Mouse (Mus musculus): Measurements from ENCODE around the gene Gm11060. TPM values are rescaled to one million over a fixed set of nuclear protein-coding genes. Genes with fewer than 3 reads are reported as not detected.

The Gm11060 gene
- polyA plus RNA-seq, 1 experiment from 2014 or later = not detected

DNA sequence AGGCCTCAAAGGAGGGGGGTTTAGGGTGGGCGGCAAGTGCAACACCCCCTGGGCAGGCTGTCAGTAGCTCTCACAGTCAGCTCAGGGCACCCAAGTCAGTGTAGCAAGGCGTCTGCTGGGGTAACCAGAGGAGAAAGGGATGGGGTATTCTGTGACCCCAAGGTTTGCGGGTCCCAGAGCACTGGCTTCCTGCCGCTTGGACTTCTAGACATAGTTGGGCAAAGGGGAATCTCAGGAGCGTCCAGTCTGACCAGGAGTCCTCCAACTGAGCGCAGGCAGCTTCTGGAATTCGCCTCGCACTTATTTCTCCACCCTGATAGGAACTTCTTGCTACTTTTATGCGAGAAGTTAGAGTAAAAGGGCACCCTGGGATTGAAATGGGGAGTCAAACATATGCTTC is 32.1 kb downstream of the Gm11060 start:
- H3K36me3 ChIP-seq = no peaks in the 10 kb centered on the region
- peaks cover 40% of the 10 kb centered on the region for H3K4me1 ChIP-seq
- no peak overlapping the region for H3K27ac ChIP-seq
- no peaks in the 10 kb centered on the region for H3K9me3 ChIP-seq (replicated peaks)
- under 1% methylated on average over 9 of the region's 9 CpGs for WGBS
- DNase-seq (ENCODE audit: low spot score) = peak; percentile 47
- H3K27me3 ChIP-seq (ENCODE audit: low read depth, poor library complexity, severe bottlenecking) = peaks cover 98% of the 10 kb centered on the region
- H3K4me3 ChIP-seq = no peak overlapping the region

DNA sequence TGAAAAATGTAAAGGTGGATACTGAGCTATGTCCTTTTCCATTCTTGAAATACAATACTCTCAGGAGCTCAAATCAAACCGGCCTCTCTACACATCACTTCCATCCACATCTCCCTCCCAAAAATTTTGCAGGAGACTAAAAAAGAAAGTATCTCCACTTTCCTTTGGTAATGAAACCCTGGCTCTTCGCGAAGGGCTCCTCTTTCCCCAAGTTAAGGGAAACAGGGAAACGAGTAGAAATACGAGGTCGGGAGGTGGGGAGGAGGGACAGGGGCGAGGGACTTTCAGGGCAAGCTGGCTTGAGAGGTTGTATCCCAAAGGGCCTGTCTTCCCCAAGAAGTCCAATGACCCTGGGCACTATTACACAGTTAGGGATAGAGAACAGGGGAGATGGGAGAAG is 32.6 kb downstream of the Gm11060 start:
- H3K9me3 ChIP-seq (replicated peaks) = no peaks in the 10 kb centered on the region
- under 1% methylated on average over 7 of the region's 7 CpGs for WGBS
- H3K4me3 ChIP-seq = no peak overlapping the region
- H3K36me3 ChIP-seq = no peaks in the 10 kb centered on the region
- no peak overlapping the region for H3K27ac ChIP-seq
- DNase-seq (ENCODE audit: low spot score) = peak; percentile 41
- peaks cover 40% of the 10 kb centered on the region for H3K4me1 ChIP-seq
- peaks cover 98% of the 10 kb centered on the region for H3K27me3 ChIP-seq (ENCODE audit: low read depth, poor library complexity, severe bottlenecking)

DNA sequence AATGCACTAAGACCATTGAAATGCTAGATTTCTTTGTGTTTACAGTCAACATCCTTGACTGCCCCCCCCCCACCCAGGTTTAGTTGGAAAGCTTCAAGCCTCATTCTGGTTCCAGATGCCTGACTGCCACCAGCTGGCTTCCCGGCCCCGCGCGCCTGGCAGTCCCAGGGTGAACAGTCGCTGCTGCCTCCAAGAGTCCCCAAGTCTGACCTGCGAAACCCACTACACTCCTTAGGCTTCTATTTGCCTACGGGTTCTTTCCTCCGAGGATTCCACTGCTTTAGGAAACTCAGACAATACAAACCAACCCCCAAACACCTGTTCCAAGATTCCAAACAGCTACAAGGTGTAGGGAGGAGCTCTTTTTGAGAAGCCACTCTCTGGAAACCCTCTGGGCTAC is 33.4 kb downstream of the Gm11060 start:
- H3K27me3 ChIP-seq (ENCODE audit: low read depth, poor library complexity, severe bottlenecking) = peaks cover 98% of the 10 kb centered on the region
- no peaks in the 10 kb centered on the region for H3K36me3 ChIP-seq
- H3K27ac ChIP-seq = no peak overlapping the region
- 2% methylated on average over 8 of the region's 8 CpGs for WGBS
- no peak overlapping the region; the same call in 1 of the 2 replicates for H3K4me3 ChIP-seq
- peak; percentile 59 for DNase-seq (ENCODE audit: low spot score)
- H3K4me1 ChIP-seq = peaks cover 41% of the 10 kb centered on the region
- H3K9me3 ChIP-seq (replicated peaks) = no peaks in the 10 kb centered on the region

DNA sequence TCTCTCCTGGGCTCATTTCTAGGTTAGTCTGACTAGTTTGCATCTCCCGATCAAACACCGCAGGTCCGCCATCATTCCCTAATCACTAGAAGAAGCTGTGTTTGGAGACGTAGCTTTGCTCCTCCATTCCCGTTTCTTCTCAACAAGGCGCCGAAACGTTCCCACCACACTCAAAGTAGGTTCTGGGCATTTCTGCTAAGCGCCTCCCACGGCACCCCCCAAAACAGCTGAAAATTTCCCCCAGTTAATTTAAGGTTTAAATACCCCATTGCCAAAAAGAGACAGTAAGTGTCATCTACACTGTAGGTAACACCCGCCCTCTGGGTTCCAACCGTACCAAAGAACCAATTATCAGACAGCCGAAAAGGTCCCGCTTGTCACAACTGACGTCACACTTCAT is 33.8 kb downstream of the Gm11060 start:
- WGBS = 2% methylated on average over 15 of the region's 15 CpGs
- no peaks in the 10 kb centered on the region for H3K36me3 ChIP-seq
- H3K4me1 ChIP-seq = peaks cover 45% of the 10 kb centered on the region
- no peak overlapping the region for H3K27ac ChIP-seq
- H3K9me3 ChIP-seq (replicated peaks) = no peaks in the 10 kb centered on the region
- DNase-seq (ENCODE audit: low spot score) = peak; percentile 44
- no peak overlapping the region for H3K4me3 ChIP-seq
- H3K27me3 ChIP-seq (ENCODE audit: low read depth, poor library complexity, severe bottlenecking) = peaks cover 98% of the 10 kb centered on the region

DNA sequence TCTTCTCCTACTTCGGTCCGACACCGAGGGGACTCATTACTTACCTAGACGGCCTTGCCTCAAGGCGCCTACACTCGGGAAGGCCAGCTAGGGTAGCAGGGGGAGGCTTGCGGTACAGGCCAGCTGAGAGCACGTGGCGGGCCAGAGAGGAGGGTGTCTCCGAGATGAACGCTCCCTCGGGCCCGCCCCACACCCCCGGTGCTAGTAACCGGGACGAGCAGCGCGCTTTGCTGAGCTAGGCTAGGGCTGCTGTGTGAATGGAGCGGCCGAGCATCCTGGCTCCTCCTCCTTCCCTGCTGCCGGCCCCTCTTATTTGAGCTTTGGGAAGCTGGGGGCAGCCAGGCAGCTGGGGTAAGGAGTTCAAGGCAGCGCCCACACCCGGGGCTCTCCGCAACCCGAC is 34.5 kb downstream of the Gm11060 start, which contains the start of gene Wt1:
Gene Wt1 (plus strand): TSS at position 251 of the 400 bp plus-strand sequence.
- DNase-seq (ENCODE audit: low spot score) = peak; percentile 73
- H3K4me1 ChIP-seq = peaks cover 49% of the 10 kb centered on the region
- H3K9me3 ChIP-seq (replicated peaks) = no peaks in the 10 kb centered on the region
- peak within 1 kb of the TSS; percentile 44 for H3K4me3 ChIP-seq
- peak within 1 kb of the TSS; percentile 66 for H3K27ac ChIP-seq
- peaks cover 98% of the 10 kb centered on the region for H3K27me3 ChIP-seq (ENCODE audit: low read depth, poor library complexity, severe bottlenecking)
- H3K36me3 ChIP-seq = no peaks in the 10 kb centered on the region
- WGBS = under 1% methylated on average over 25 of the region's 25 CpGs

DNA sequence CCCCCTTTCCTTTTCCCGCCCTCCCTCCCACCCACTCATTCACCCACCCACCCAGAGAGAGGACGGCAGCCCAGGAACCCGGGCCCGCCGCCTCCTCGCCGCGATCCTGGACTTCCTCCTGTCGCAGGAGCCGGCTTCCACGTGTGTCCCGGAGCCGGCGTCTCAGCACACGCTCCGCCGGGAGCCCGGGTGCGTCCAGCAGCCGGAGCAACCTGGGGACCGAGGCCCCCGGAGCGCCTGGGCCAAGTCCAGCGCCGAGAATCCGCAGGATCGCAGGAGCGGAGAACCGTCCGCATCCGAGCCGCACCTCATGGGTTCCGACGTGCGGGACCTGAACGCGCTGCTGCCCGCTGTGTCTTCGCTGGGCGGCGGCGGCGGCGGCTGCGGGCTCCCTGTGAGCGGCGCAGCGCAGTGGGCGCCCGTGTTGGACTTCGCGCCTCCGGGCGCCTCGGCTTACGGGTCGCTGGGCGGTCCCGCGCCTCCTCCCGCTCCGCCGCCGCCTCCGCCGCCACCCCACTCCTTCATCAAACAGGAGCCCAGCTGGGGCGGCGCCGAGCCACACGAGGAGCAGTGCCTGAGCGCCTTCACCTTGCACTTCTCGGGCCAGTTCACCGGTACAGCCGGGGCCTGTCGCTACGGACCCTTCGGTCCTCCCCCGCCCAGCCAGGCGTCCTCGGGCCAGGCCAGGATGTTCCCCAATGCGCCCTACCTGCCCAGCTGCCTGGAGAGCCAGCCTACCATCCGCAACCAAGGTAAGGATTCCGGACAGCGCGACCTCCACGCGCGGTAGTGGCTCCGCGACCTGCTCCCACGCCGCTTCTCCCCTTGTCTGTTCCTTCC is 35.1 kb downstream of the Gm11060 start:
- peak; percentile 68 for DNase-seq (ENCODE audit: low spot score)
- WGBS = 1% methylated on average over 92 of the region's 92 CpGs
- H3K27me3 ChIP-seq (ENCODE audit: low read depth, poor library complexity, severe bottlenecking) = peaks cover 98% of the 10 kb centered on the region
- H3K9me3 ChIP-seq (replicated peaks) = no peaks in the 10 kb centered on the region
- H3K27ac ChIP-seq = peak overlapping the region; percentile 66
- H3K36me3 ChIP-seq = no peaks in the 10 kb centered on the region
- peak overlapping the region; percentile 44 for H3K4me3 ChIP-seq
- H3K4me1 ChIP-seq = peaks cover 51% of the 10 kb centered on the region

DNA sequence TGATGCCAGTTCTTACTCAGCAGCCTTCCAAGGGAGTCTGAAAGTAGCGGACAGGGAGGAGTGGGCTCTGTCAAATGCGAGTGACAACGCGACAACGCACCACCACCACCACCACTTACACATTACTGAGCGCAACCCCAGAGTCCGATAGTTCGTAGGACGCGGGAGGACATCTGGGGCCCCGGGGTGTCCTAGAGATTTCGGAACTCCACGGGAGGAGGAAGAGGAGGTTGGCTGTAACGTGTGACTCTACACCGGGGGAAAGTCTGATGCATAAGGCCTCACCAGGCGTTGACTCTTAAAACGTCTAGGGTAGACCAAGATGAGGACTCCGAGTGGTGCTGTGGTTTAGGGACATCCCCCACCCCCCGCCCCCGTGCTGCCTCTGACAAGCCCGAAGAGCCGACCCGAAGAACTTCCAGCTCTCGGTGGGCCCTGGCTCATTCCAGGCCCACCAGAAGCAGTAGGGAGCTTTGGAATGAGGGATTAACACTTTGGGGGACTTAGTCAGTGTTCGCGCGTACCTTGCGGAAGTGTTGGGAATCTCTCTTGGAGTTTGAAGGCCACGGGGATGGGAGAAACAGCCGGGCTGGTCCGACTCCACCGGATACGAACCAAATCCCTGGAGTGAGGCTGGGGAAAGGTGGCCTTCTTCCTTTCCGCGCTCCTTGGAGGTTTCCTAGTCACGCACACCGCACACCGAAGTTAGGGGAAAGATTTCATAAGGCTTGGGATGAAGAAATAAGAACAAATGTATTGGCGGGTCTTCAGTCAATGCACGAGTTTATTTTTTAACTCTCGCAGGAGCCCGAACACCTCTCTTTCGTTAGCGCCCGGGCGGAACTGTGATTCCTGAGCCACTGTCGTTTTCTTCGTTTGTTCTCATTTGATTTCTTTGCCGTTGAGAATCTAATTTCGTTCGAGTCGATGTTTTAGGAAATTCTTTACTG is 36.0 kb downstream of the Gm11060 start:
- peak; percentile 68 for DNase-seq (ENCODE audit: low spot score)
- Histone ChIP-seq H3K4me3 (peak overlapping the region; percentile 44), H3K27ac (peak overlapping the region; percentile 66; the same call in 1 of the 2 replicates), H3K4me1 (peaks cover 53% of the 10 kb centered on the region), H3K27me3 (ENCODE audit: low read depth, poor library complexity, severe bottlenecking) (peaks cover 100% of the 10 kb centered on the region), H3K9me3 (replicated peaks) (no peaks in the 10 kb centered on the region), H3K36me3 (no peaks in the 10 kb centered on the region)
- under 1% methylated on average over 52 of the region's 52 CpGs for WGBS

DNA sequence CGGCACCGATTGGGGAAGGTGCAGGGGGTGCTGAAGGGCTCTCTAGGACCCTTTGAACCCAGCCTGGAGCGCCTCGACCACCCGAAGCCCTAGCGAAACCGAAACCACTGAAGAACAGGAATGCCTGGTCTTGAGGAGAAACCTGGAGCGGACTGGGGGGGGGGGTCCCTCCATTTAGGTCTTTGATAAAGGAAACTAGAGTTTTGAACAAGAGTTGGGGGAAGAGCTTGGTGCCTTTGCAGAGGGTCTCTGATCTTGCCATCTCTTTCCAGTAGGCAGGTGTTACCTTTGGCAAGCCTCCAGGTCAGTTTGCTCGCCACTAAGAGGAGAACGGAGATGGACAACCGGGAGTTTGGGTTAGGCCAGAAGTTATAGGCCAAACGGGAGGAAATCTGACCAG is 36.7 kb downstream of the Gm11060 start:
- Histone ChIP-seq H3K9me3 (replicated peaks) (no peaks in the 10 kb centered on the region), H3K36me3 (no peaks in the 10 kb centered on the region), H3K4me3 (no peak overlapping the region), H3K4me1 (peaks cover 54% of the 10 kb centered on the region), H3K27ac (no peak overlapping the region), H3K27me3 (ENCODE audit: low read depth, poor library complexity, severe bottlenecking) (peaks cover 100% of the 10 kb centered on the region)
- peak; percentile 48 for DNase-seq (ENCODE audit: low spot score)
- 3% methylated on average over 12 of the region's 12 CpGs for WGBS

DNA sequence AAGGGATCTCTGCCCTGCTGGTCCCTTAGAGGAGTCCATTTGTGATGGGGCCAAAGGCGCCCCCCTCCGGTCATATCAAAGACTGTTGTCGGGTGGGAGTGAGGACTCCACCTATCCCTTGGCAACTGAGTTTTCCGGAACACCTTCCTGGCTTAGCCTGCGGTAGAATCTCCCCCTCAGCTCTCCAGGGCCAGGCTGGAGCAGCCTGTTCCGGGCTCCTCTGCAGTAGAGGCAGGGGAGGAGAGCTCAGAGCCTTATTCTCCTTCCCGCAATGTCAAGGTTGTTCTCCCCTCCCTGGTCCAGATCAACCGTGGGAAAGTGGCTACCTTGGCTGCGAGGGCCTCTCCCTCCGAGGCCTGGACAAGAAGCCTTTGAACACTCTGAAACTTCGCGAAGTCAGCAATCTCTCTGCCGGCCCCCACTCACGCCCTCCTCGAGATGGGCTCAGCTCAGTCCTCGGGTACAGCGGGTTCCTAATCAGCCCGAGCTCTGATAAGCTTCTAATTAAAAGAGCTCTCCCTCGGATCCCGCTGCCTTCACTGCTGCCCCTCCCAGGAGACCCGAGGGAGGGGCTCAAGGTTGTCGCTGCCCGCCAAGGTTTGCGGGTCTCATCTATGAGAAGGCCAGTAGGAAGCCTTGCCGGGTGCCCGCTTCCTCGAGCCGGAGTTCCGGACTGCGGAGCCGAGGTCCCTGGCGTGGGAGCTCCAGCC is 38.7 kb downstream of the Gm11060 start:
- peaks cover 55% of the 10 kb centered on the region for H3K4me1 ChIP-seq
- no peaks in the 10 kb centered on the region for H3K9me3 ChIP-seq (replicated peaks)
- DNase-seq (ENCODE audit: low spot score) = peak; percentile 63
- 1% methylated on average over 32 of the region's 32 CpGs for WGBS
- no peaks in the 10 kb centered on the region for H3K36me3 ChIP-seq
- H3K4me3 ChIP-seq = peak overlapping the region; percentile 21; the same call in 1 of the 2 replicates
- no peak overlapping the region for H3K27ac ChIP-seq
- H3K27me3 ChIP-seq (ENCODE audit: low read depth, poor library complexity, severe bottlenecking) = peaks cover 100% of the 10 kb centered on the region

DNA sequence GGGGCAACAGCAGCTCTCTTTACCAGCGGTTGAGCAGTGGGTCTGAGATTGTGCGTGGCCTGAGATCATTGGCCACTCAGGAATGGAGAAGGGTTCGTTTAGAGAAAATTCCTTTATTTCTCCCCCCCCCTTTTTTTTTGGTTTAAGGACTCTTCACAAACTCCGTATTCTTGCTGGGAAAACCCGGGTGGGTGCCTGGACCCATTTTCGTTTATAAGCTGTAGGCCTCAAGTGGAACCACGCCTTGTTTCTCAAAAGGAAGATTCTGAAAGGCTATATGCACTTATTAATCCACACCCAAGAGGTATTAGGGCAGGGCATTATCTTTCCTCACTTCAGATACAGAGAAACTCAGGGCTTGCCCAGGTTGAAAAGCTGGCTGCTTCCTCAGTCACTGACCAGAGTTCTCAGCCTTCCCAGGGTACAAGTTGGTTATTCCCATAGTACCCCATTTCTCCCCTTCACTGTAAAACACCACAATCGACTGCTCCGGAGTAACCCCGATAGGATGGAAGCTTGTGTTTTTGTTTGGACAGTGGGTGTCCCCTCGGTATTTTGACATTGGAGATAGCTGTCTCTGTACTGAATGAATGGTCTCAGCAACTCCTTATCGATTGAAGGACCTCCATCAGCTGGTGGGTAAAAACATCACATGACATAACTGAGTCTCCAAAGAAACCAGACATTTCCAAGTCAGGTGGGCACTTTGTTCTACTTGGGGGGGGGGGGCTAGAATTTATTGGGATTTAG is 39.4 kb downstream of the Gm11060 start:
- Histone ChIP-seq H3K4me3 (peak overlapping the region; percentile 21; the same call in 1 of the 2 replicates), H3K9me3 (replicated peaks) (no peaks in the 10 kb centered on the region), H3K4me1 (peaks cover 52% of the 10 kb centered on the region), H3K27me3 (ENCODE audit: low read depth, poor library complexity, severe bottlenecking) (peaks cover 100% of the 10 kb centered on the region), H3K27ac (no peak overlapping the region), H3K36me3 (no peaks in the 10 kb centered on the region)
- peak; percentile 37 for DNase-seq (ENCODE audit: low spot score)
- 4% methylated on average over 12 of the region's 12 CpGs for WGBS

DNA sequence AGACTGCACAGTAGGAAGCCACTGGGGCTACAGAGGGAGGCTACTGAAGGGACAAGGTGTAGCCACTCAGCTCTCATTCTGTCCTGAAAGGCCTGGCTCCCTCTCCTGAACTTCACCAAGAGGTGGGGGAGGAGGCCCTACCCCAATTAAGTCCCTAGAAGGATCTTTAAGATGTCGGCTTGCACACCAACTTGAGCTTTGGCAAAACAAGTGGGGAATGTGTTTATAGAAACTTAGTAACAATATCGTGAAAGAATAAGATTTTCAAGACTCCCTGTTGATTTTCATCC is 39.9 kb downstream of the Gm11060 start:
- H3K4me3 ChIP-seq = no peak overlapping the region
- peaks cover 100% of the 10 kb centered on the region for H3K27me3 ChIP-seq (ENCODE audit: low read depth, poor library complexity, severe bottlenecking)
- no peaks in the 10 kb centered on the region for H3K36me3 ChIP-seq
- WGBS = 3% methylated on average over 2 of the region's 2 CpGs
- peak; percentile 35 for DNase-seq (ENCODE audit: low spot score)
- H3K9me3 ChIP-seq (replicated peaks) = no peaks in the 10 kb centered on the region
- peaks cover 47% of the 10 kb centered on the region for H3K4me1 ChIP-seq
- H3K27ac ChIP-seq = no peak overlapping the region

DNA sequence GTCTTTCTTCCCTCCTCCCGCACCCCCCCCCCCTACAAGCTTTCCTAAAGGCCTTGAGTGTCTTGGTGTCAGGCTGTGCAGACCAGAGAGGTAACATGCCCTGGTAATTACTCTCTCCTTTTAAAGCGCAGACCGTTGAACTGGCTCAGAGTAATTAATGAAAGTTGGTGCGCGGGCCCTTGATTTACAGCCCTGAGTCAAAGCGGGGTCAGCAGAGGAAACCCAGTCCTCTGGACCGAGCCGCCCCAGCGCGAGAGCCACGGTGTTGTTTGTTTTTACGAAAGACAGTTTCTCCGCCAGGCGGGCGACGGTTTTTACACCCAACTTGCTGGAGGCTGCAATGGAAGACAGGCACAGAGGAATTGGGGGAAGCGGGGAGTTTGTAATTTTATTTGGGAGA is 40.5 kb downstream of the Gm11060 start:
- WGBS = 0% methylated on average over 17 of the region's 17 CpGs

More for the DNA sequence above, 40.5 kb downstream of the Gm11060 start:
- Histone ChIP-seq H3K9me3 (replicated peaks) (no peaks in the 10 kb centered on the region), H3K4me3 (peak overlapping the region; percentile 33), H3K27me3 (ENCODE audit: low read depth, poor library complexity, severe bottlenecking) (peaks cover 100% of the 10 kb centered on the region), H3K4me1 (peaks cover 41% of the 10 kb centered on the region), H3K27ac (no peak overlapping the region), H3K36me3 (no peaks in the 10 kb centered on the region)
- peak; percentile 69 for DNase-seq (ENCODE audit: low spot score)

All from limb, embryonic 10.5 days (tissue).